Mouse (Mus musculus): Measurements from ENCODE around the gene Fam173b.
A peak's percentile ranks its signal among the peaks of the same experiment; 100 is the strongest.

Gene Fam173b

DNA sequence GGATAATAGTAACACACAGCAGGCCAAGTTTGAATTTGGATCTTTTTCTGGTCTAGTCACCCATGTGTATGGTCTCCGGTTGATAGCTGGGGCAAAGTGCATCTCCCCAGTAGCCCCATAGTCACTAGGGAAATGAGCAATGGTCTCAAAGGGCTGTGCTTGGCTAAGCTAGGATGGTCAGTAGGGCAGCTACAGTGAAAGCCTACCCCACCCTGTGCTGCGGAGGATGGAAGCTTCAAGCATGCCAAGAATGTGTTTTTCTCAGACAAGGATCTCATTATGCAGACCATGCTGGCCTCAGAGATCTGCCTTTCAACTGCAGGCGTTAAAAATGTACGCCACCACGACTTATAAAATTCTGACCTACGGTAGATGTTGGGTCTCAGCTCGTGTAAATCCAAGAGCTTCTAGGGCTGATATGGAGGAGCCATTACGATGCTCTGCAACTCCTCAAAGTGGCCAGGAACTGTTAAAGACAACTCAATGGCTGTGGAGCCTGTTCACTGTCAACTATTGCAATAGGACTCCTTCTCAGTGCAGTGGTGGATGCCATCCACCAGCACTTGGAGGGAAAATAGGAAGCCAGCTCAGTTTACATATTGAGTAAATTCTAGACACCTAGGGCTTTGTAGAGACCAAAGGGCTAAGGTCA is 12.5 kb upstream of the Fam173b start:
- no peak for DNase-seq

GRCm38 (mm10) chr15:31590176-31590575 is 11.5 kb upstream of the Fam173b start:
- DNase-seq: no peak

DNA sequence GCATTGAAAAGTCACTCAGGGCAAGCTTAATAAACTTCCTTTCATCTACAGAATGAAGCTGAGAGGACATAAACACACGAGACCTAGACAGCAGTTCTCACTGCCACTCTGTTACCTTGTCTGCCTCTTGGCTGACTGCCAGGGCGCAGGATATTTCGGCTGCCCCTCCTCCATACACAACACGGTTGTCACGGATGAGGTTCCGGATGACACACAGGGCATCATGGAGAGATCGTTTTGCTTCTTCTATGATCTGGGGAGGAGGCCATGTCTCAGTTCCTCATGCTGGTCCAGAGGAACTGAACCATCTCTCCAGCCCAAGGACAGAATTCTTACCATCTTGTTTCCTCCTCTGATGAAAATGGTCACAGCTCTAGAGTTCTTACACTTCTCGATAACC is 9.1 kb upstream of the Fam173b start:
- DNase-seq: no peak

DNA sequence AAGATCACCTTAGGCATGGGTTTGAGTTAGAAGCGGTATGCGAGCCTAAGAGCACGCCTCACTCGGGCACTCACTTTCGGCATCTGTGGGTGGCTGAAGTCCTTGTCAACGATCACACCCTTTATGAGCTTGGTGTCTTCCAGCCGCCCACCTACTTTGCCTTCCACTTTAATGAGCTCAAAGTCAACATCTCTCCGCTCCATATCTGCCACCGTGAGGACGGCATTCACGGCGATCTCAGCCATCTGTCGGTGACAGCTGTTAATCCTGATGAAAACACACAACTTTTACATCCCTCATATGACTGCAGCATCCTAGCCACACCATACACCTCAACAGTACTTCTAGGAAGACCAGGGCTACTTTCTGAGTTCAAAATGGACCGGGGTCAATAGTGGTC is 7.4 kb upstream of the Fam173b start:
- DNase-seq: no peak

DNA sequence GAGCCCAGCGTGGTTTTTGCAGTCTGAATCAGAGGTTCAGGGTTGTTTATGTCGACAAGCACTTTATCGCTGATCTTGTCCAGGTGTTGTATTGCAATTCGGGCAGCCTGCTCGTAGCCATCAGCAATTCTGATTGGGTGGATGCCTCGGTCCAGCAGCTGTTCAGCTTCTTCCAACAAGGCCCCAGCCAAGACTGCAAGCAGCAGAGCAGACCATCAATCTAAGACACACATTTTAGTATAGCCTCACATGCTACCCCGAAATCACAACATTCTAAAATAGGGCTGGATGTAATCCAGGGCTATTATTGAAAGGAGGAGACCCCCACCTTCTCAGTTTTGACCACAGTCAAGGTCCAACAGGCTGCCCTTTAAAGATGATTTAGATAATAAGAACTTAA is 6.0 kb upstream of the Fam173b start:
- no peak for DNase-seq

GRCm38 (mm10) chr15:31599834-31600233 is 1.8 kb upstream of the Fam173b start:
- no peak for DNase-seq

GRCm38 (mm10) chr15:31601279-31601645 is 390 bp upstream of the Fam173b start:
- DNase-seq: no peak

DNA sequence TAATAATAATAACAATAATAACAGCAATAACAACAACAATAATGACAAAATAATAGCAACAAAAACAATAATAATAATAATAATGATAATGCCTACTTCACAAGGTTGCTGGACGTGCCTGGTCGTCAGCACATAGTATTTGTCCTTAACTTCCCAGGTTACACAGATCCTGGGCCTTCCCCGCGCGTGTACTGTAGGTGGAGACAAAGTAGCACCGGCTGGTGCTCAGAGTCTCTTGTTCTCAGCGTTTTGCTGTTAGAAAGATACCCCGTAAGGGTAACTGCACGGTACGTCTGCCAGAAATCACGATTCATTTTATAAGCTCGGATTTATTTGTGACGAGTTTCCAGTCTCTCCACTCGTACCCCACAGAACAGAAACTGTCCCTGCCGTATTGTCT is 774 bp downstream of the Fam173b start:
- DNase-seq: peak; percentile 74

DNA sequence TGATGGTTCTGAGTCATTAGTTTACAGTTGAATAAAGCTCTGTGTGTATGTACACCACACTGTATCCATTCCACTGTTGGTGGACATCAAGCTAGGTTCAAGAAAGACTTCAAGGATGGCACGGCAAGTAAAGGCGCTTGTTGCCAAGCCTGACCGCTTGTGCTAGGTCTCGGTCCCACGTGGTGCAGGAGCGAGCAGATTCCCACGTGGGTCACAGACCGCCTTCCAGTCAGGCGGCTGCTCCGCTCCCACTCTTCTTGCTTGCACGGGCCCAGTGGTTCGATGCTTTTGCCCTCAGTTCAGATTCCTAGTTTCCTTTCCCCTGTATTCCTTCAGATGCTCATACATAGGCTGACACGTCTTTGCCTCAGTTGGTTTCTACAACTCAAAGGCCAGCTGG is 1.5 kb downstream of the Fam173b start:
- DNase-seq: peak; percentile 45

- no peak for DNase-seq
These were observed 5.2 kb downstream of the Fam173b start for GRCm38 (mm10) chr15:31606821-31607220.

DNA sequence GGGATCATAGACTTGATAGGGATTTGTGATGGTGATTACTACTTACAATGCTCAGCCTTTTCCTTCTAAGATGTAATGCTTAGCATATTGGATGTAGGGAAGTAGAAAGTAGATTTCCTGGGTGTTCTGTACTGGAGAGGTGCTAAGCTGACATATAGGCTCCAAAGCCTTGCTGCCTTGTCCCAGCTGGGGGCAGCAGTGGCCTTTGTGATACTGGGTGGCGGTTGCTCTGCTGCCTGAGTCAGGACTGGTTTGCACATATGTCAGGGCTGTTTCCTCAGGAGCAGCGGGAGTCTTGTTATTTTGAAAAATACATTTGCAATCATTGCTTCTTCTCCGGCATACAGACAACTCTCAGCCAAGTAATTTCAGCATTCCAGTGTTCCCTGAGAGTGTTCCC is 9.4 kb downstream of the Fam173b start:
- no peak for DNase-seq

- no peak for DNase-seq
These were observed 10.3 kb downstream of the Fam173b start for GRCm38 (mm10) chr15:31611976-31612375.

DNA sequence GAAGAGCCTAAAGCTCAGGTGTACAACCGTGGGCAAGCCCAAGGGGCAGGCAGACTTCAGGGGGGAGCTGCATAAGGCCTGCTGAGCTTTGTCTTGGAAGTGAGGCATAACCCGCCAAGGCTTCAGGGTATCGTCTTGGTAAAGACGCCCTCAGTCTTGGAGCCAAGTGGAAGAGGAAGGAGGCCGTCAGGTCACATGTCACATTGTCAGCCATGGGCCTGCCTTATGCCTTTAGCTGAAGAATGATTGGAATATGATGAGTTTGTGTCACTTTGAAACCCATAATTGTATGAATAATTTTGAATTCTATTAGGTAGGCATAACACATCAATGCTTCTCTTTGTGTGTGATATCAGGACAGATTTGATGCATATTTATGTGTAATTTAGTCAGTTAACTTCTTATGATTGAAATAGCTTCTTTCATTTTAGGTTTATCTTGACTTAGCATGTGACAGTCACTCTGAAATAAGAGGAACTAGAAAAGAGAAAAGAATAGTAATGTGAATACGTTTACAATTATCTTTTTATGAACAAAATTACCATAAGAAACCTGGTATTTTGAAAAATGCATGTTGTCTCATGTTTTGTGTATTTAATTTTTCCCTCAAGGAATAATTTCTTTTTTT is 12.3 kb downstream of the Fam173b start:
- no peak for DNase-seq

GRCm38 (mm10) chr15:31614666-31615065 is 13.0 kb downstream of the Fam173b start:
- DNase-seq: no peak

DNA sequence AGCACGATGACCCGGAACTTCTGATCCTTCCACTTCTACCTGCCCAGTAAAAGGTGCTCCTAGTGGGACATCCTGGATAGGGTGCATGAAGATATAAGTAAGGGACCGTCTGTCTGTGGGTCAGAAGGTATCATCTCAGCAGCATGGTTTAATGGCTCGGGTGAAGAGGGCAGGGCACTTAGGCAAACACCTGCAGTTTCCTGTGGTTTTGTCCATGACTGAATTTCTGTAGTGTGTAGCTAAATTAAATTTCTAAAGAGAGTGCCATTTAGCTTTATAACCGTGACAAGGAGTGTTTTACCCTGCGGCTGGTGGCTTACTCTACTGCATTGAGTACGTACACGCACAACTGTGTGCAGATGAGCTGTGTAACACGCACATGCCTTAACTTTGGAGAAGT is 15.6 kb downstream of the Fam173b start:
- no peak for DNase-seq

DNA sequence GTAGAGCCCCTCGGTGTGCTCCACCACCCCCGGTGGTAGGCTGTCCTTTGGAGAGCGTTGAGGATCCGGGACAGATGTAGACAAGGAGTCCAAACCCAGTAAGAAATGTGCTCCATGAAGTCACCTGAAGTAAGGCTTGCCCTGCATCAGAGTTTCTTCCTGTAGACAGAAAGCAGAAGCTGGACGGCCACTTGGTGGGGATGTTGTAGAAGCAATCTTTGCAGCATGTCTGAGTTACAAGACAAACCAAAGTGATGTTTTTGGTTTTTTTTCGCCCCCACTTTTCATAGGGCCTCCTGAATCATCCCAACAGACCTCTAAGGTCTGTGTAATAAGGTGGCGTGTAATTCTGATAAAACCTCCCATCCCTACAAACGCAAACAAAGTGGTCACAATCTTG is 17.9 kb downstream of the Fam173b start:
- no peak for DNase-seq

DNA sequence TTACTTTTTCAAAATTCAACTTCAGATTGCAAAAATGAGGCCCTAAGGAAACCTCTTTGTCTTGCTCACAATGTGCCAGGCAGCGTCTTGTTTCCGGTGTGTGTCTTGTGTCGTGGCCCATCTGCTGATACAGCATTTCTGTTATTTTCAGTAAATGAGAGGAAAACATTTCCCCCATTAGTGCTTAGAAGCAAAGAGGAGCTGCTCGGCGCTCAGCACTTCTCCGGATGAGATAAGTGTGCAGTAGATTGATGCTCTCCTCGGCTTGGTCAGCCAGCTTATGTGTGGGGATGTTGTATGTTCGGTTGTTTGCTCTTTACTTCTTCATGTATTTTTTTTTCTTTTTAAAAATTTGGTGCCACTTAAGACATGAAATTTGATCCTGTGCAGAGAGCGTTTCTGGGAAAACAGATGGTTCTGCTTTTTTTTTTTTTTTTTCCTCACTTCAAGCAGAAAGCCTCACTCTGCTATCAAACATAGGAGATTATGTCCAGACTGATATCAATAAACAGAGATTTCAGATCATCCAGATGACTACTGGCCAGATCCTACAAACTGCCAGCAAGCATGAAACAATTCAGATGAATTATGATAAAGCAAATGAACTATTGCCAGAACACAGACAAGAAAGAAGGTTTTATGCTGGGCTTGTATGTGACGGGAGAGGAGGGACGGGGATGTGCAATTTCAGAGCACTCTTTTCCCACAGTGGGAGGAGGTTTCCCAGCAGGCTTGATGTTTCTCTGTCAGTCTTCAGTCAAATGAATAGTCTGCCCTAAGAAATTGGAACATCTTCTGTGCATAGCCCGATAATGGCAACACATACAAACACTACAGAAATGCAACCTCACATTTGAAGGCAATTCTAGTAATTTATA is 25.9 kb downstream of the Fam173b start:
- no peak for DNase-seq

GRCm38 (mm10) chr15:31628180-31628579 is 26.5 kb downstream of the Fam173b start:
- DNase-seq: no peak

DNA sequence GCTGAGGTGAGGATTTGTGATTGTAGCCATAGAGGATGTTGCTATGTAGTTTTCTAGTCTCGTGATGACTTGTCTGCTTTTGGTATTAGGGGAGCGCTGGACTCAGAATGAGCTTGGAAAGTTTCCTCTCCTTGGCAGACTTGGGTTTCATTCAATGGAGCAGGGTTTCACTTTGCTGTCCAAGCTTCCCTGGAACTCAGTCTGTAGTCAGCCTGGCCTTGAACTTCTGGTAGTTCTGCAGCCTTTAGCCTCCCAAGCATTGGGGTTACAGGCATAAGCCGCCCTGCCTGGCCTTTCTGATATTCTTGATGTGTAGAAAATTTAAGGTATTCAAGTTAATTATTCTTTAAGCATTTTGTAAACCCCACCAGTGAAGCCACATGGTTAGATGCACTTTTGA is 27.9 kb downstream of the Fam173b start:
- DNase-seq: no peak

DNA sequence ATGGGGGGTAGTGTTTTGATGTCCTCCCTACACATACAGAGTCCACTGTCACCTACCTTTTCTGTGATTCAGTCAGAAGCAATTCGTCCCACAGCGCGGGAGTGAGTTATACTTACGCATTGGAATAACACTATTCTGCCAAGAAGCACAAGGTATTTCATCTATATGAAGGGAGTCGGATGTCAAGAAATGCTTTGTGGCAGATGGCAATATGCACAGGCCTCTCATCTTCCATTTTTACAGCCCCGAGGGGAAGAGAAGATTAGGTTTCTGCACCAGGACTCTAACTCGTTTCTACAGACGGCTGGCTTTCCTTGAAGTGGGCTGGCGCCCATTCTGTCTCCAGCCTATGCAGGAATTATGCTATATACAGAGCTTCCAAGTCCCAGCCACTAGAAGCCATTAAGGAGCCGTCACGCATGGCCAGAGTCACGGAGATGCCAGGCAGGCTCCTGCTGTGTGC is 29.8 kb downstream of the Fam173b start:
- DNase-seq: no peak

DNA sequence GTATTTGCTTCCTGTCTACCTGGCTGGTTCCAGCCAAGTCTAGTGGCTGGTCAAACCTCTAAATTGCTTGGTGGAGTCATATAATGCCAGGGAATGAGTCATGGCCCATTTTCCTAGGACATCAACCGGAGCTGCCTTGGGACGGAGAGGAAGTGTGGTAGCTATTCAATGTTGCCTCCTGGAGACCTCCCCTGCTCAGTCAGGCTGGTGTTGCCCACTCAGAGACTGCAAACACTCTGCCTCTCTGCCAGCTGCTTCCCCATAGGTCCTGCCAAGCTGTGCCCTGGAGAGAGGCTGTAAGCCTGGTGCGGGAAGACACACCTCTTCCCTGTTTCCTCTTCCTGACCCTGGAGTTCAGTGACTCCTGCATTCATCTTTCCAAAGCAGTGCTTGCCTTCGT is 30.8 kb downstream of the Fam173b start:
- no peak for DNase-seq

DNA sequence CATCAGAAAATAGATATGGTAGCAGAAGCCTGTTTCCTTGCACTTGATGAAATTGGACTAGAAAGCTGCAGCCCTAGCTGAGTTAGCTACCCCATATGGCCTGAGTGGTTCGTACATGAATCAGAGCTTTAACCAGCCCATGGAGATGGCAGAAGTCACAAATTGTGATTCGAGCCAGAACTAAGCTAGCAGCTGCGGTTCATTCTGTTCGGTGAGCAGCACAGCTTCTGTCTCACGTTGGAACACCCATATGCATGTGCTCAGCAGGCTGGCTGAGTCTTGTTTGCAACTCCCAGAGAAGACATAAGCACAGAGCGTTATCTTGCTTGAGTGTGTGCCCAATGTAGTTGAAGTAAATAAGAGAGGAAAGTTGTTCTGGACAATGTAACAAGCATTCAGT is 32.9 kb downstream of the Fam173b start:
- no peak for DNase-seq

DNA sequence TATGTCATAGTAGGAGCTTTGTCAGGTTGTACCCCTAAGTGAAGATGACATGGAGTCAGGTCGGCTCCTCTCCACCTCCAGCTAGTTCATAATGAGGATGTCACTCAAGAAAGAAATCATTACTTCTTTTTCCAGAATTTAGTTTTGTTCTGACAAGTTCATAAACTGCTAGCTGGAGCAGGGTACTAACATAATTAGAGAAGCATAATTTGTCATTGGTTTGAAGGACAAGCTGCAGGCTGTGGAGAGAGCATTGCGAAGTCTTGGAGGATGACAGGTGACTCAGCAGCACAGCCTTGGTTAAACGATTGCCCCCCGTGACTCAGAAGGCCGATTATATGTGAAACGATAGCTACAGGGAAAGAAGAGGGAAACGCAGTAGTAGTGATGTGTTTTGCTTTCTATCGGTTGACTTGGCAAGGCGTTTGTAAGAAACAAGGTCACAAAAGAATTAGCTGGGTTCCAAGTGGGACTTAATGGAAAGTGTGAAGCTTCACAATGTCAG is 34.5 kb downstream of the Fam173b start:
- no peak for DNase-seq

DNA sequence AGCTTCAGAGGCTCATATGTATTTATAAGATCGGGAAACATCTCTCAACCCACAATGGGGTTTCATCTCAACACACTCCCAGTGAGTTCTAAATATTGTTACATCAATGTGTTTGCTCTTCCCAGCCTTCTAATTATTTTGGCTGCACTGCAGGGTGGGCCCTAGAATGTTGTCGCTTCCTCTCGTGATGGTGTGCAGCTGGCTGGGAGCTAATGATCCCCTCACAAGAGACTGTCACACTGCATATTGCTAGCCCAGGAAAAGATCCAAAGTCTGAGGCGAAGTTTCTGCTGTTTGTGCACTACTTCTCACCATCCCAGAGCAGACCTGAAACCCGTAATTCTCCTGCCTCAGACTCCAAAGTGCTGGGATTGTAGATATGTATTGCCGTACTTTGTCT is 45.6 kb downstream of the Fam173b start:
- no peak for DNase-seq
